In the genomic region with DNA sequence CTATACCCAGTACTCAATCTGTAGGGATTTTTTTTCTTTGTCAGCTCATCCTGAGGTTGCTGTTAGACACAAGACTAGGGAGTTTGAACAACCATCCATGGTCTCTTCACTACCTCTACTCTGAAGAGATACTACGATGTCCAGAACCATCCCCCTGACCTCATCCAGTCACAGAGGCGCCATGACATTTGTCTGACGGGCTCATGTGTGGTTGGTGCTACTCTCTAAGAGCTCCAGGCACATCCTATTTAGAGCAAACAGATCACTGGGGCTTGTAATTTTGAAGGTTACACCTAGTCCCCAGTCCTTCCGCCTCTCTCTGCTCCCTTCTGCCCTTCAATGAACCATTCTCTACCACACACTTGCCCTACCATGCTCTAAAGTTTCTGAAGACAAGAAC, we compare ENCODE assay signal across 35 mouse cellular contexts. TPM values are rescaled to one million over a fixed set of nuclear protein-coding genes. Genes with fewer than 3 reads are reported as not detected.
"Had no signal": no experiment of that assay in that cellular context is flagged by ENCODE, and none has a peak within 500 bp of the region (broad histone marks: within the 10 kb centered on the region; RNA-seq: fewer than 3 reads in every experiment).

No protein-coding gene starts in this region.

- H3K36me3 ChIP-seq: embryonic facial prominence, embryonic 10.5 days; embryonic facial prominence, embryonic 12.5 days; embryonic facial prominence, embryonic 13.5 days; embryonic facial prominence, embryonic 15.5 days; forebrain, embryonic 10.5 days; forebrain, embryonic 12.5 days; forebrain, embryonic 15.5 days had no signal

- H3K4me1 ChIP-seq: embryonic facial prominence, embryonic 10.5 days; embryonic facial prominence, embryonic 12.5 days; embryonic facial prominence, embryonic 13.5 days; embryonic facial prominence, embryonic 15.5 days; forebrain, embryonic 10.5 days; forebrain, embryonic 12.5 days; forebrain, embryonic 13.5 days; forebrain, embryonic 15.5 days had no signal

- H3K27ac ChIP-seq: embryonic facial prominence, embryonic 10.5 days; embryonic facial prominence, embryonic 12.5 days; embryonic facial prominence, embryonic 13.5 days; embryonic facial prominence, embryonic 15.5 days; forebrain, embryonic 10.5 days; forebrain, embryonic 12.5 days; forebrain, embryonic 13.5 days; forebrain, embryonic 15.5 days; gastrocnemius, adult 2 months; heart, adult 2 months had no signal

- H3K4me3 ChIP-seq: embryonic facial prominence, embryonic 10.5 days; embryonic facial prominence, embryonic 12.5 days; embryonic facial prominence, embryonic 13.5 days; embryonic facial prominence, embryonic 15.5 days; erythroblast, embryonic 14.5 days; forebrain, embryonic 10.5 days; forebrain, embryonic 12.5 days; forebrain, embryonic 13.5 days; forebrain, embryonic 15.5 days; gastrocnemius, adult 2 months; heart, adult 2 months had no signal

- H3K27me3 ChIP-seq: forebrain, embryonic 15.5 days had no signal

- DNase-seq: cerebellum, adult 2 months; cerebellum, adult 8-10 months; cerebellum, adult 9-10 months; cerebellum, adult 9-11 months; cerebellum, postnatal 10 days; cerebellum, postnatal 14 days; cerebellum, postnatal 25 days; cerebellum, postnatal 36 days; embryo, embryonic 11 days; forebrain, postnatal 0 days; gastrocnemius, adult 2 months; gastrocnemius, postnatal 10 days; gastrocnemius, postnatal 14 days; gastrocnemius, postnatal 25 days; gastrocnemius, postnatal 36 days; heart, adult 18-20 months; heart, adult 2 months had no signal

- H3K9me3 ChIP-seq: embryonic facial prominence, embryonic 12.5 days; embryonic facial prominence, embryonic 15.5 days; forebrain, embryonic 15.5 days had no signal

RNA-seq across cellular contexts. Expression of gene Irx4, which starts 13.3 kb away (rescaled TPM):
- total RNA-seq: common myeloid progenitor, adult 5-6 weeks; forebrain, postnatal 0 days; gastrocnemius, adult 18-20 months; gastrocnemius, adult 2 months; gastrocnemius, adult 8-10 months; gastrocnemius, postnatal 10 days; gastrocnemius, postnatal 14 days; gastrocnemius, postnatal 25 days; gastrocnemius, postnatal 36 days; gastrocnemius, postnatal 4 days; granulocyte monocyte progenitor cell, adult 5-6 weeks had no signal
- polyA plus RNA-seq: cortical plate, adult 2 months; erythroblast, embryonic 14.5 days; forebrain, embryonic 13.5 days; forebrain, embryonic 16.5 days; forebrain, postnatal 0 days; frontal cortex, adult 2 months; gonadal fat pad, adult 2 months had no signal
